Mouse (Mus musculus): ENCODE measurements around the gene Large1.

DNA sequence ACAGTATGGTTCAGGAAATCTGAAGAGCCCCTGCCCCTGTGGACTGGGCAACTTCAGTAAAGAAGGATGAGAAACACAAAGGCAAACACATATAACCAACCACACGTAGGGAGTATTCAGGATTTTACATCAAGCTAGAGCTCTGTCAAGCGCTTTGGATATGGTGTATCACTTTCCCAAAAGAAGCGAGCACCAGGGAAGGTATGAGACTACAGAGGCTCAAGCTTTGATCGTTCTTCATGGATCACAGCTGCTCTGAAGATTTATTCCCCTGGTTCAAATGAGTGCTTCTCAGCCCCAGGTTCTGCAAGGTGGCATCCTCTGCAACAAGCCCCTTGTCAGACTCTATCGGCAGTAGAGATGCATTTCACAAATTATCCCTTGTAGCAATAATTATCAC, 24.2 kb downstream of the Large1 start:
- TF ChIP-seq CTCF (IDR thresholded peaks at IDR 0.05; ENCODE audit: low read depth) (no peak), EP300 (IDR thresholded peaks at IDR 0.05; ENCODE audit: low read depth) (no peak)
